Mouse (Mus musculus) hindbrain, embryonic 12.5 days (tissue): Measurements from ENCODE around the gene Slc6a20b. TPM values are rescaled to one million over a fixed set of nuclear protein-coding genes. Genes with fewer than 3 reads are reported as not detected.

ENCODE experiments used
- ATAC-seq: fragments of 200-750 bp; cut with Nextera tagmentation; 2 replicates; pipeline ENCODE4 v1.8.0; 2017; ENCODE audit warnings: moderate TSS enrichment; ENCODE audit not compliant: low FRiP score
- H3K27ac ChIP-seq: fragments of 300-500 bp; sonication (generic); 2 replicates; pipeline ENCODE4 v1.5.1; 2016; ENCODE audit warnings: mild to moderate bottlenecking
- H3K27me3 ChIP-seq: fragments of 300-500 bp; sonication (generic); 2 replicates; pipeline ENCODE4 v1.6.1; 2016; ENCODE audit warnings: mild to moderate bottlenecking
- H3K36me3 ChIP-seq: fragments of 300-500 bp; sonication (generic); 2 replicates; pipeline ENCODE4 v1.6.1; 2016; ENCODE audit warnings: mild to moderate bottlenecking
- H3K4me1 ChIP-seq: fragments of 300-500 bp; sonication (generic); 2 replicates; pipeline ENCODE4 v1.6.1; 2016
- H3K4me2 ChIP-seq: fragments of 300-500 bp; sonication (generic); replicated peaks from 2 replicates; pipeline ENCODE4 v1.6.1; 2016; ENCODE audit warnings: mild to moderate bottlenecking
- H3K4me3 ChIP-seq: fragments of 300-500 bp; sonication (generic); 2 replicates; pipeline ENCODE4 v1.5.1; 2016; ENCODE audit warnings: mild to moderate bottlenecking
- H3K9ac ChIP-seq: fragments of 300-500 bp; sonication (generic); 2 replicates; pipeline ENCODE4 v1.6.1; 2016; ENCODE audit warnings: mild to moderate bottlenecking, moderate library complexity
- H3K9me3 ChIP-seq: fragments of 300-500 bp; sonication (generic); replicated peaks from 2 replicates; pipeline ENCODE4 v1.6.1; 2016; ENCODE audit warnings: mild to moderate bottlenecking
- WGBS: fragments of 180-500 bp; shearing (Covaris S2); methylation state at CpG from one replicate; pipeline ENCODE4 v1.1.7; 2016; 5-methylcytosine and 5-hydroxymethylcytosine counted together
- polyA plus RNA-seq: library from polyadenylated mRNA; unstranded; fragments of >200 nt; fragmentation: Nextera tagmentation; extraction: Ambion mirVana; gene quantifications from 2 replicates; pipeline ENCODE4 v1.2.1, GENCODE M21; 2016

Slc6a20b gene
- polyA plus RNA-seq, 1 experiment from 2014 or later, result 0.27 TPM

- Histone ChIP-seq H3K4me1 (peaks cover 3% of the 10 kb centered on the region), H3K4me3 (no peak overlapping the region), H3K36me3 (peaks cover 70% of the 10 kb centered on the region), H3K9ac (no peak overlapping the region), H3K9me3 (no peaks in the 10 kb centered on the region), H3K4me2 (no peak overlapping the region), H3K27ac (no peak overlapping the region), H3K27me3 (no peaks in the 10 kb centered on the region)
- ATAC-seq, result no peak
- WGBS, result 7% methylated on average over 3 of the region's 3 CpGs
Observed at GRCm38 (mm10) chr9:123554599-123554998, 77.8 kb downstream of the Slc6a20b start.

Other genes with a start within 250 kb of the Slc6a20b start
- 39.2 and 41.3 TPM in 2 replicates for gene Limd1, start 153.9 kb downstream of the Slc6a20b start, polyA plus RNA-seq
- gene Sacm1l, start 102.8 kb downstream of the Slc6a20b start, polyA plus RNA-seq, result 53.4 and 59.8 TPM in 2 replicates
- gene Ccr9, start 45.9 kb upstream of the Slc6a20b start, polyA plus RNA-seq, result 0.25 and 0.29 TPM in 2 replicates
- 1.5 and 1.6 TPM in 2 replicates for gene Slc6a20a, start 46.3 kb upstream of the Slc6a20b start, polyA plus RNA-seq
- 53.2 and 57.4 TPM in 2 replicates for gene Lztfl1, start 85.1 kb upstream of the Slc6a20b start, polyA plus RNA-seq
- 0.22 and 0.23 TPM in 2 replicates for gene Cxcr6, start 173.9 kb upstream of the Slc6a20b start, polyA plus RNA-seq
- 11.3 and 12.2 TPM in 2 replicates for gene Fyco1, start 219.3 kb upstream of the Slc6a20b start, polyA plus RNA-seq
- 0.04 TPM in 1 of 2 replicates, not detected in the other for gene Xcr1, start 229.5 kb upstream of the Slc6a20b start, polyA plus RNA-seq